Mouse (Mus musculus): ENCODE measurements around the gene Dennd4c.
A peak's percentile ranks its signal among the peaks of the same experiment; 100 is the strongest.
"Not testable (repeated sequence)": the region's sequence is repeated elsewhere in the genome, so short reads cannot be mapped to it uniquely, and the experiment has no call there.

Gene Dennd4c

DNA sequence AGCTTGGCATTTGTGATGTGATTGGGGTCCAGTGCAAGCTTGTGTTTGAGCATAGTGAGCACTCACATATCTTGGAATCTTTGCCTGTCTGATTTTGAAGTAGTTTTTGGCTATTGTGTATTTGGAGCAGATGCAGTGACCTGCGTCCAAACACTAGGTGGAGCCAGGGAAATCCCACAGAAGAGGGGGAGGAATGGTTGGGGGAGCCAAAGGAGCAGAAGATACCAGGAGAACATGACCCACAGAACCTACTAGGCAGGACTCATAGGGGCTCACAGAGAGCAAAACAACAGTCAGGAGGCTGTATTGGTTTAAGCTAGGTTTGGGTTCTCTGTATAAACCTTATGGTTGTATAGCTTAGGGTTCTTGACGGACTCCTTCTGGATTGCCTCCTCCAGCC, 62.2 kb downstream of the Dennd4c start:
- no peak for DNase-seq (ENCODE audit: low spot score)

DNA sequence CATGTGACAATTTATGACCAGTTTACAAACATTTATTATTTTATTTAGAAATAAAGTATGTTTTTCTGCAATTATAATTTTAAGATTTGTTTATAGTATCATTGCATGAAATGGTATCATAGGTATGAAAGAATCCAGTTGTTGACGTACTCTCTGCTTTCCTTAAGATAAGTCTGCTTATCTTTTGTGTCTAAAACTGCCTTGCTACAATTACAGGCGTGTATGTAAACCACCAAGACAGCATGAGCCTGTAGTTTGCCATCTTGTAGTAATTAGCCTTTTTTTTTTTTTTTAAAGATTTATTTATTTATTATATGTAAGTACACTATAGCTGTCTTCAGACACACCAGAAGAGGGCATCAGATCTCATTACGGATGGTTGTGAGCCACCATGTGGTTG, 66.5 kb downstream of the Dennd4c start:
- no peak for DNase-seq (ENCODE audit: low spot score)

DNA sequence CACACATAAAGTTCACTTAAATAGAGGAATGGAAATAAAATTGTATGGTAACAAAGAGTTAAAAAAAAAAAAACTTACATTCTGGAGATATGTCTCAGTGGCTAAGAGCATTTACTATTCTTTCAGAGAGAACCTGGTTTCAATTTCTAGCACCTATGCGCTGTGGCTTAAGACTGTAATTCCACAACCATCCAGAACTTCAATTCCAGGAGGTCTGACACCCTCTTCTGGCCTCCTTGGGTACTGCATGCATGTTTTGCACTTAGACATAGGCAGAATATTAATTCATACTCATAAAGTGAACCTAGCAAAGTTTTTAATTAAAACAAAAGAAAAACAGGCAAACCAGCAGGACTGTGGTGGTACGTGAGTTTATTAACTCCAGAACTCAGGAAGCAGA, 74.8 kb downstream of the Dennd4c start:
- peak; percentile 84 for DNase-seq (ENCODE audit: low spot score)

DNA sequence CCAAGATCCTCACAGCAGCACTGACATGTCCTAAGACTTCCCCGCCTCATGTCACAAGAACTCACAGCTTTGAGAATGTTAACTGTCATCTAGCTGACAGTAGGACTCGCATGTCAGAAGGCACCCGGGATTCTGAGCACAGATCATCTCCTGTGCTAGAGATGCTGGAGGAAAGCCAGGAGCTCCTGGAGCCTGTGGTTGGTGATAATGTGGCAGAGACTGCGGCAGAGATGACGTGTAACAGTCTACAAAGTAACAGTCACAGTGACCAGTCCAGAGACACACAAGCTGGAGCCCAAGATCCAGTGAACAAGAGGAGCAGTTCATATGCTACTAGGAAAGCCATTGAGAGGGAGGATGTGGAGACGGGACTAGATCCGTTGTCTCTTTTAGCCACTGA, 76.8 kb downstream of the Dennd4c start:
- no peak for DNase-seq (ENCODE audit: low spot score)

DNA sequence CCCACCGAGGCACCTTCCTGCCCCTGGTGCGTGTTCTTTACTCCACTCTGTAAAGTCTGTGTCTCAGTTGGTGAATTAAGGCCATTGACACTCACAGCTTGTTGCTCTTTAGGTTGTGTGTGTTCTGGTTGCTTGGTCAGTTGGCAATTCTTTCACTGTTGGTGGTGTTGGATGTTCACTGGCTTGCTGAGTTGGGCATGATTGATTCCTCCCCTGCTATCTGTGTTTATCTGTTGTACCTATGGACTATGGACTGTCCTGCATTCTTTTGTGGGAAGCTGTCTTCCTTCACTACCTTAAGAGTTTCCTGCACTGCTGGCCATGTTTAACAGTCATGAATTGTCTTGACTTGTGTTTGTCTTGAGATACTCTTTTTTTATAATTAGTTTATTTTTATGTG, 83.5 kb downstream of the Dennd4c start:
- DNase-seq (ENCODE audit: low spot score) = no peak

DNA sequence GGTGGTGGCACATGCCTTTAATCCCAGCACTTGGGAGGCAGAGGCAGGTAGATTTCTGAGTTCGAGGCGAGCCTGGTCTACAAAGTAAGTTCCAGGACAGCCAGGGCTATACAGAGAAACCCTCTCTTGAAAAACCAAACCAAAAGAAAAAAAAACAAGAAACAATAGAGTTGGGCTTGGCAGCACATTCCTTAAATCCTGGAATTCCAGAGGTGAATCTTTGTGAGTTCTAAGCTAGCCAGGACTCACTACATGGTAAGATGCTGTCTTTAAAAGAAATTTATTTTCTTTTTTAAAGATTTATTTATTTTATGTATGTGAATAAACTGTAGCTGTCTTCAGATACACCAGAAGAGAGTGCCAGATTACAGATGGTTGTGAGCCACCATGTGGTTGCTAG, 92.8 kb downstream of the Dennd4c start:
- DNase-seq (ENCODE audit: low spot score) = not testable (repeated sequence)

DNA sequence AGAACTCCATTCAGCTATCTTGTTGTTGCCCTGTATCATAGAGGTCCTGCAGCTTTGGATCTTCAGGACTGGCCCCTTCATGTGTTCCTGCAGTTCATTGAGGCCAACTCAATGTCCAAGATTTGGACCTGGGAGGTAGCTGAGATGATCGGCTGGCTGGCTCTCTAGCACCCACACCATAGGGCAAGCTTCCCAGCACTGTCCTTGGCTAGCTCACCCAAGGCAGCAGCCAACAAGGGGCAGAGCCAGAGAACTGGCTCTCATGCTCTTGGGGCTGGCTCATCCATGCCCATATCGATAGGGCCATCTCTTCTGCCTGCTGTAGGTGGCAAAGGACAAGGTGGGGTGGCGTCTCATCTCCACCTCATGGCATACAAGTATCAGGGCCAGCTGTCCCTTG, 97.0 kb downstream of the Dennd4c start:
- DNase-seq (ENCODE audit: low spot score) = no peak

DNA sequence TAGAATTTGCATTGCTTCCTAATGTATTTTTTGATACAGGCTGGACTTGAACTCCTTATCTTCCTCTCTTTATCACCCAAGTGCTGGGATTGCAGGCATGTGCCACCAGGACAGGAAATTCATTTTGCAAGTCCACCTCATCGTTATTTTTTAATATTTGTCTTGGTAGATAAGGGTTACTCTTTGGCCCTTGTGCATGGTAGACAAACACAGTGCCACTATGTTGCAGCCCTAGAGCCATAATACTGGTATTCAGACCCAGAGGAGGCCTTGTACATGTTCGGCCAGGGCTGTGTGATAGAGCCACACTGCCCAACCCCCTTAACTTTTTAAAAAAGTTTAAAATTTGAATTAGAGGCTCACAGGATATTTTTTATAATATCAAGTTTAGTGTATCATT, 98.9 kb downstream of the Dennd4c start:
- no peak for DNase-seq (ENCODE audit: low spot score)

DNA sequence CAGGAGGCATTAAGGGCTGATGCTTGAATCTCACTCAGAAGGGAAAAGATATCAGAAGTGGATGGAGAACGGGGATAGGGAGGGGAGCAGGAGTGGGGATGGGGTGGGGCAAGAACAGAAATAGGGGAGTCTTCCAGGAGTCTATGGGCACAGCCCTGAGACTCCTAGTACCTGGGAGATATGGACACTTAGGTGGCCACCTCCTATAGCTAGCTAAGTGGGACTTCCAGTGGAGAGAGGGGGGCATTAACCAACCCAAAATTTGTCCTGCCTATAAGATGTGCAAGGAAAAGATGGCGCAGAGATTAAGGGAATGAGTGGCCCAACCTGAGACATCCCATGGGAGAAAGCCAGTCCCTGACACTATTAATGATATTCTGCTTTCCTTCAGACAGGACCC, 103.0 kb downstream of the Dennd4c start:
- DNase-seq (ENCODE audit: low spot score) = no peak

DNA sequence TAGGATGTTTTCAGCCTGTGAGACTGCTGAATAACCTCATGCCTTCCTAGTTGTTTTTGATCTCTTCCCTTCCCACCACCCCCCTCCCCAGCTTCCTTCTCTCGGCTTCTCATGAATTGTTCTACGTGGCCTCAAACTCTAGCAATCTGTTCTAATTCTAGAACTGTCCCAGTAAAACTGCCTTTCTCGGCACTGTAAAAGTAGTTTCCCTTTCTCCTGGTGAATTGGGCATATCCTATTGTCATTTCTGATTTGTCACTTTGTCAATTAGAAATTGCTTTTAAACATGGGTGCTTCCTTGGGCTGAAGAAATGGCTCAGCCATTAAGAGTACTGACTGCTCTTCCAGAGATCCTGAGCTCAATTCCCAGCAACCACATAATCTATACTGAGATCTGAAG, 103.7 kb downstream of the Dennd4c start:
- DNase-seq (ENCODE audit: low spot score) = no peak

DNA sequence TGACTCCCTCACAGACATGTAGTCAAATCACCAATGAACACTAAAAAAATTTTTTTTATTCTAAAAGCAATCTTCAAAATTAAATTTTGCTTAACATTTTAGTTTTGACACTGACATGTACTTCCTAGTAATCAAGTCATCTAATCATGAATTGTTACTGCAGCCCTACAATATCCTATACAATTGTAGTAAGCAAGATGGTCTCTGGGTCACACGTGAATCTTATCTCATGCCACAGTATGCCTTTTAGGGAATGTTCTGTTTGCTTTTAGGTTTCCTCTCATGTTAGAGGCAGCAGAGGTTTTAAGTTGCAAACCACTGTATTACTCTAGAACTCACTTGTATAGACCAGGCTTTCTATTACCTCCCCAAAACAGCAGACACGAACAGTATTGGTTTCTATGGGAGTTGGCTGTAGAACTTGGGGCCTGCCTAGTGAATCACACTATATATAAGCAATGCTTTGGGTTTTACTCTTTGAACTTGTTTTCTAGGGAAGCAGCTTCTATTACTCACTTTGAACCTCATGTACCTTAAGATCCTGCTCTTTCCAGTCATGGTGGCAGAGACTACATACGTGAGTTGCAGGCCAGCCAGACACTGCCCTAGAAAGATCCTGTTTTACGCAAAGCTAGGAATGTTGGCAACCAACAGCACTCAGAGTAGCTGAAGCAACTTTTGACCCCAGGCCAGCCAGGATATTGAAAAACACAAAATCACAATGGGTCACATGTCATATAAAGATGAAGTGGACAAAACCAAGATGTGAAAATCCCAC, 104.6 kb downstream of the Dennd4c start:
- no peak for DNase-seq (ENCODE audit: low spot score)

DNA sequence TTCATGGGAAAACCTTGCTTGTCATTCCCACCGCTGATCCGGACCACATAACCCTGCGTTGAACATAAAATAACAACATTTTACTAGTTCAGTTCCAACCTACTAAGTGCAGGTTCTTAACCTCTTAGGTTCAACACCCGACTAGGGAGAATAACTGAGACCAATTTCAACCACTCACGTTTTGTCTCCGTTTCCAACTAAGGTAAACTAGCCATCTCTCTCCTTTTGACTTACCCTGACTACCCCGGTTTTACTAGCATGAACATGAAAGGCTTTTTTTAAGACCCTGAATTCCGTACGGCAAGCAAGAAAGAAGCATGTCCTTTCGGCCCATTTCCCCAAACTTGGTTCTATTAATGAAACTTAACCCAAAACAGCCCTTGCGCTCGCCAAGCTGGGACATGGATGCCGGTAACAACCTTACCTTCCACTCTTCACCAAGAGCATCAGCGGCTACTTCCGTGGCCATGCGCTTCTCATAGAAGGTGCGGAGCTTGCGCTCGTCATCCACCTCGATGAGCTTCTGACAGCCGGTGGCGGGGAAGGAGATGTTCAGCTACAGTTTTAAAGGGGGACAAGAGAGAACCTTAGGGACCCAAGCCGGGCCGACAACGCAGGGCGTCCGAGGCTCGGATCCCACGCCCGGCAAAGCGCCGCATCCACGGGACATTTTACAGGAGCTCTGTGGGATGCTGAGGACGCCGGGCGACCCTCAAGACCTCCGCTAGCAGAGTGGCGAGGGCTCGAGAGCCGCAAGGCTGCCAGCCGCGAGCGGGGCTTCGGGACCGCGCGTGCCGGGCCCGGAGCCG, 108.2 kb downstream of the Dennd4c start:
- DNase-seq (ENCODE audit: low spot score) = peak; percentile 65

DNA sequence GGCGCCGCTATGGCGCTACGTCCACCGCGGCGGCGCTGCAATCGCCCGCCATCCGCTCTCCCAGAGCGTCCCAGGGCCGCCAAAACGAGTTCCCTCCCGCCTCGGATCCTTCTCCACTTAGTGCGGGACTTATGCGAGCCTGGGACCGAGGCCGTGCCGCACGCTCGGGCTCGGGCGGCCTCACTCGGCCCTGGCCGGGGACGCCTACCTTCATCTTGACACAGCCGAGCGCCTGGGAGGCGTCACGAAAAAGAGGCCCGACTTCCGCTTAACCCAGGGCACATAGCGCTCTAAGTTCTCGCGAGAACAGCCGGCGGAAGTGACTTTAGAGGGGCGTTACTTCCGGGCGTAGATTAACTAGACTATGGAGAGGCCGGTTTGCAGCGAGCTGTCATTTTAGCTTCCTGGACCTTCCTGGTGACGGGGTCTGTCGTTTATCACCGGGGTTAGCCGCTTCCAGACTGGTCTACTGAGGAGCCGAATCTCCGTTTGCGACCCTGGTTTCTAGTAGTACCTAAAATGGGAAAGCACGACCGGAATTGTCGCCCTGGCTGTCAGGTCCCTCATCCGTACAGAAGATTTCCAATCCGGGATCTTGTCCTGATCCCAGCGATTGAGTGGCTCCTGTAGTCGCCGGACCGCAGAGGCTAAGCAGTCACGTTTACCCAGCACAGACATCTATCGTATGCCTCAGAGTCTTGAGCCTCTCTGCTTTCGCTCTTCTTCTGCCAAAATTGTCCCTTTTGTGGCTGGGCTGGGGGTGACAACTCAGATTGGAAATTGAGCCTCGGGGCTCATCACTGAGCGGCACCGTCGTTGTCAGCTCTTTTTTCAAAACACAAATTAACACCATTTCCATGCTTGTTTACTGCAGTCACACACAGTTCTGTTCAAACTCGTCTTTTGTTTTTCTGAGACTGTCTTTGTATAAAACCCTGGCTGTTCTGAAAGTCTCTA, 109.0 kb downstream of the Dennd4c start, which contains the start of gene Rps6:
Rps6 (minus strand) TSS at position 300 of the 957 bp plus-strand sequence.
- DNase-seq (ENCODE audit: low spot score) = peak; percentile 93

DNA sequence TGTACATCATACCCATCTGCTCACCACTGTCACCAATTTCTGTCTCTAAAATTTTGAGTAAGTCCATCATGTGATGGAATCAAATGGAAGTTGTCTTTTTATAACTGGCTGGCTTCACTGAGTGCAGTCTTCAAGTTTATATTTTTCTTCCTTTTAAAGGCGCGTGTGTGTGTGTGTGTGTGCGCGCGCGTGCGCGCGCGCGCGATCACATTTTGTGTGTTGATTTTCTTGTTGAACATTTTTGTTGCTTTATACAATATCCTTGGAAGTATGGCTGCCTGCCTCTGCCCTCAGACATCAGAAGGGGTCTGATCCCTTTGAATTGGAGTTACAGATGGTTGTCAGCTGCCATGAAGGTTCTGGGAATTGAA, 109.7 kb downstream of the Dennd4c start:
- no peak for DNase-seq (ENCODE audit: low spot score)

DNA sequence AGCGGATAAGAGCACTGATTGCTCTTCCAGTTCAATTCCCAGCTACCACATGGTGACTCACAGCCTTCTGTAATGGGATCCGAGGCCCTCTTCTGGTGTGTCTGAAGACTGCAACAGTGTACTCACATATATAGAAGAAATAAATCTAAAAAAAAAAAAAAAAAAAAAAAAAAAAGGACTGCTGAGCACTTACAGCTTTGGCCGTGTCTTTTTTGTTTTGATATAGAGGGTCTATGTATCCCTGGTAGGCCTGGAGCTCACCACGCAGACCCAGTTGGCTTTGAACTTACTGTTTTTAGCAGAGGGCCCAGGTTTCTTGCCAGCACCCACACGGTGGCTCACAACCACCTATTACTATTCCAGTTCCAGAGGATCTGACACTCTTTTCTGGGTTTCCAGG, 115.7 kb downstream of the Dennd4c start:
- DNase-seq (ENCODE audit: low spot score) = no peak

DNA sequence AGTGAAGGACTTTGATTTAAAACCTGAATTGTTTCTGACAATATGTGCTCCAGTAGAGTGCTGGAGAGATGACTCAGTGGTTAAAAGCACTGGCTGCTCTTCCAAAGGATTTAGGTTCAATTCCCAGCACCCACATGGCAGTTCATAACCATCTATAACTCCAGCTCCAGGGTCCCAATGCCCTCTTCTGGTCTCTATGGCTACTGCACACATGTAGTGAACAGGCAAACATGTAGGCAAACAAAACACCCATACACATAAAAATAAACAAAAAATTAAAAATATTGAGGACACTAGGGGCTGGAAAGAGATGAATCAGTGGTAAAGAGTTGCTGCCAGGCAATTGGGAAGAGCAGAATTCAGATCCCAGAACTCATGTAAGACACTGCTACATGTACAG, 123.6 kb downstream of the Dennd4c start:
- DNase-seq (ENCODE audit: low spot score) = no peak

DNA sequence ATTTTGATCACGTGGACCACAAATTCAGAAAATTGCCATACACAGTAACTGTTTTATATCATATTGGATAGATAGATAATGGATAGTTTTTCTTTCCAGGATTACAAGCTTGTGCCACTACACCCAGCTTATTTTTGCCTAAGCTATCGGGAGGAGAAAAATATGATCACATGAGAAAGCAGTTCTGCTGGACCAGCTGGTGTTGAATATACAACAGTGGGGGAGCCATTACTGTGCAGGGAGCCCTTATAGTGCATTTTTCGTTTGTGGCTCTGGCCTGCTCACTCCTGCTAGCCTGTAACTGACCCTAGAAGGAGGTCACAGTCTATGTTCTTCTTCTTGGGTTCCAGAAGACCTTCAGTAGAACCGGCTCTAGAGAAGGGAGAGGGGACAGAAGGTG, 124.7 kb downstream of the Dennd4c start:
- no peak for DNase-seq (ENCODE audit: low spot score)

DNA sequence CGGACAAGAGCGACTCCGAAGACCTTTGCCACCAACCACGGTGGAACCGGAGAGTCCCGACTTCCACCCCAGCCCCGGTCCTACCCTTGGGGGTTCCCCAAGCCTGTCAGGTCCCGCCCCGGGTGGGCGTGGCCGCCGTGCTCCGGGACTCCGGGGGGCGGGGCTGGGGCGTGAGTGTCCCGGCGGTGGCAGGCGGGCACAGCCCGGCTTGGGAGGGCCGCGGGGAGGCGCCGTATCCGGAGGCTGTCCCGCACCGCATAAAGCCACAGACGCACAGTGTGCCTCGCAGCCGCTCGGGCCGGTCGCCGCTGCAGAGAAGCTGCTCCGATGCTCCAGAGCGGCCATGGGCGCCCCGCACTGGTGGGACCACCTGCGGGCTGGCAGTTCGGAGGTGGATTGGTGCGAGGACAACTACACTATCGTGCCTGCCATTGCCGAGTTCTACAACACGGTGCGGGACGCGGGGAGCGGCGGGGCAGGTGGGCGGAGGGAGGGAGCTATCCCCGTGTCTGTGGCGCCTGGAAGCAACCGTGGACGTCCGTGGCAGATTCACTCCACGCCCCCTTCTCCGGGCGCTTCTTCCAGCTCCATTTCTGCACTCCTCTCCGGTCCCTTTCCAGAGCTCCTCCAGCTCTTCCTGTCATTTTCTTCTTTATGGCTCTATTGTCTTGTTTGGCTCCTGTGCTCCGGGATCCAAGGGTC, 125.9 kb downstream of the Dennd4c start, which contains the start of gene Acer2:
Acer2 (plus strand) TSS at position 251 of the 702 bp plus-strand sequence.
- DNase-seq (ENCODE audit: low spot score) = peak; percentile 94

DNA sequence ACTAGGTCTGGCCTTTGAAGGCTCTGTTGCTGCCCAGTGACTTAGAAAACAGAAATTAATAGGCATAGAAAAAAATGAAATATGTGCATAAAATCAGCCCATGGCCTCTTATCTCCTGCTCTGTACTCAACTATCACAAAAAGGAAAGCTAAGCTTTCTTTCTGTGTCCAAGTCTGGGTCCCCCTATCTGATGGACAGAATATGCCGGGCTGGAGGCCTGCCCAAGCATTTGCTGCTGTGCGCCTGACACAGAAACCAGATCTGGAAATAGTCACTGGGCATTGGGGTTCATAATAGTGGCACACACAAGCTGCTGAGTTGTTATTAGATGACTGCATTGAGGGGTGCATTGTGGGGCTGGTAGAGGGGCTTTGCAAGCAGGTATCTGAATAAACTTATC, 131.1 kb downstream of the Dennd4c start:
- no peak for DNase-seq (ENCODE audit: low spot score)

DNA sequence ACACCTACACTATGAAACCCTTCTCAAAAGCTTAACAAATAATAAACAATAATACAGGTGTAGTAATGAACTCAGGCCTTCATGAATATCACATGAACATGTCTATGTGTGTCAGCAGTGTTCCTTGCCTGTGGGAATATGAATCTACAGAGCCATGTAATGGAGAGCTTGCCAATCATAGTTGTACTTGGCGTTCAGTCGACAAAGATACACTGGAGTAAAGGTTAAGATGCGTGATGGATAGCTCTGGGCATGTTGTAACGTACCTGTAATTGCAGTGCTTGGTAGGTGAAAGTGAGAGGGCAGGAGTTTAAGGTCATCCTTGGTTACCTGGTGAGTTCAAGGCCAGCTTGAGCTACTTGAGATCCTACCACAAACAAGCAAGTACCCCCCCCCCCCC, 132.8 kb downstream of the Dennd4c start:
- no peak for DNase-seq (ENCODE audit: low spot score)

DNA sequence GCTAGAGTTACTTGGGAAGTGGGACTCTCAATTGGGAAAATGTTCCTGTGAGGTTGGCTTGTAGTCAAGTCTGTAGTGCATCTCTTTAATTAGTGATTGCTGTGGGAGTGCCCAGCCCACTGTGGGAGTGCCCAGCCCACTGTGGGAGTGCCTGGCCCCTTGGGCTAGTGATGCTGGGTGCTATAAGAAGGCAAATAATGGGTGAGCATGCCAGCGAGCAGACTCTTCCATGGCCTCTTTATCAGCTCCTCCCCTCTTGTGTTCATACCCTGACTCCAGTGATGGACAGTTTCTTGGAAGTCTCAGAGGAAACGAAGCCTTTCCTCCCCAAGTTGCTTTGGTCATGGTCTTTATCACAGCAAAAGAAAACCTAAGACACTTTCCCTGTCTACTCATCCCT, 134.1 kb downstream of the Dennd4c start:
- no peak for DNase-seq (ENCODE audit: low spot score)

DNA sequence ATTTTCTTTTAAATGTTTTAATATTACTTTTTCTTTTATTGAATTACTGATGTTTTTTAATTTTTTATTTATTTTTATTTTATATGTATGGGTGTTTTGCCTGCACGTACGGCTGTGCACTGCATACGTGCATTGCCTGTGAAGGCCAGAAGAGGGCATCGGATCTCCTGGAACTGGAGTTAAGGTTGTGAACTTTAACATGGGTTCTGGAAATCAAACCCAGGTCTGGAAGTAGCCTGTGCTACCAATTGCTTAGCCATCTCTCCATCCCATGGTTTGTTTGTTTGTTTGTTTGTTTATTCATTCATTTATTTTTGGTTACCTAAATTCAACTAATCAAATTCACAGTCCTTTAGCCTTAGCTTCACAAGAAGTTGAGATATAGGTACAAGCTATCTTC, 136.6 kb downstream of the Dennd4c start:
- peak; percentile 48 for DNase-seq (ENCODE audit: low spot score)

Data from testis, postnatal 10 days (tissue).